Mouse (Mus musculus) inflammation-experienced regulatory T-cells (primary cell): ENCODE data around the gene Ugt2b35. TPM values are rescaled to one million over a fixed set of nuclear protein-coding genes. Genes with fewer than 3 reads are reported as not detected.

Source experiments
- polyA plus RNA-seq, 2 experiments: library from polyadenylated mRNA; unstranded; fragments of 100-300 nt; shearing (Covaris generic); gene quantifications; one replicate each; pipeline ENCODE4 v1.2.1; 2017

The Ugt2b35 gene
- polyA plus RNA-seq = under 1 TPM in 1 of 2 experiments, not detected in 1; 0.05 TPM

GRCm38 (mm10) chr5:87000395-87001073, at the start of gene Ugt2b35:
Gene Ugt2b35 (plus strand): TSS chr5:87000860.

Other genes with a start within 250 kb of the Ugt2b35 start
- gene Ythdc1, start 196.6 kb upstream of the Ugt2b35 start, polyA plus RNA-seq = 100 to 1,000 TPM in 1 of 2 experiments, 10 to 100 TPM in 1; 94.5 to 122 TPM
- under 1 TPM in 1 of 2 experiments, not detected in 1; 0.12 TPM for gene Ugt2b34, start 93.9 kb upstream of the Ugt2b35 start, polyA plus RNA-seq
- gene Ugt2b1, start 74.3 kb upstream of the Ugt2b35 start, polyA plus RNA-seq = under 1 TPM; 0.25 to 0.65 TPM
- gene Ugt2b36, start 91.7 kb downstream of the Ugt2b35 start, polyA plus RNA-seq = under 1 TPM; 0.46 to 0.72 TPM
- gene Ugt2b5, start 139.5 kb downstream of the Ugt2b35 start, polyA plus RNA-seq = under 1 TPM; 0.10 to 0.23 TPM